Mouse (Mus musculus) forebrain, embryonic 16.5 days (tissue): ENCODE measurements at regions not wholly inside any gene's neighbourhood (a gene's known extent, or its start where the extent isn't known, plus 50 kb on each side); places are given as distances from the start of the nearest gene placed in this dataset.
"Not testable (repeated sequence)": the region's sequence is repeated elsewhere in the genome, so short reads cannot be mapped to it uniquely, and the experiment has no call there.

Source experiments
- ATAC-seq: fragments of 200-750 bp; cut with Nextera tagmentation; 2 replicates; pipeline ENCODE4 v1.8.0; 2017; ENCODE audit warnings: mild to moderate bottlenecking, moderate library complexity
- H3K27ac ChIP-seq: fragments of 300-500 bp; sonication (generic); 2 replicates; pipeline ENCODE4 v1.5.1; 2014; ENCODE audit warnings: low read length, control low read depth
- H3K27me3 ChIP-seq: fragments of 300-500 bp; sonication (generic); replicated peaks from 2 replicates; pipeline ENCODE4 v1.6.1; 2014; ENCODE audit warnings: low read length; ENCODE audit not compliant: control insufficient read depth, insufficient read depth
- H3K36me3 ChIP-seq: fragments of 300-500 bp; sonication (generic); 2 replicates; pipeline ENCODE4 v1.6.1; 2014; ENCODE audit not compliant: control insufficient read depth, insufficient read depth
- H3K4me1 ChIP-seq: fragments of 300-500 bp; sonication (generic); replicated peaks from 2 replicates; pipeline ENCODE4 v1.6.1; 2014; ENCODE audit warnings: low read length; ENCODE audit not compliant: control insufficient read depth, insufficient read depth
- H3K4me2 ChIP-seq: fragments of 300-500 bp; sonication (generic); 2 replicates; pipeline ENCODE4 v1.6.1; 2014; ENCODE audit warnings: mild to moderate bottlenecking, low read length, control low read depth
- H3K4me3 ChIP-seq: fragments of 300-500 bp; sonication (generic); replicated peaks from 2 replicates; pipeline ENCODE4 v1.5.1; 2014; ENCODE audit warnings: mild to moderate bottlenecking, low read length, control low read depth
- H3K9ac ChIP-seq: fragments of 300-500 bp; sonication (generic); replicated peaks from 2 replicates; pipeline ENCODE4 v1.6.1; 2014; ENCODE audit warnings: low read depth, low read length, control low read depth
- H3K9me3 ChIP-seq: fragments of 300-500 bp; sonication (generic); 2 replicates; pipeline ENCODE4 v1.6.1; 2016; ENCODE audit warnings: low read length; ENCODE audit not compliant: control insufficient read depth
- WGBS: fragments of 180-500 bp; shearing (Covaris S2); extraction: QIAGEN DNeasy Blood & Tissue Kit; methylation state at CpG from one replicate; pipeline ENCODE4 v1.1.7; 2014; 5-methylcytosine and 5-hydroxymethylcytosine counted together

GRCm38 (mm10) chr8:8970776-8971175, 280.5 kb upstream of the Arglu1 start:
- no peak for ATAC-seq
- Histone ChIP-seq H3K4me3 (no peak overlapping the region), H3K4me1 (peaks cover 4% of the 10 kb centered on the region; the same call in 1 of the 2 replicates), H3K27me3 (no peaks in the 10 kb centered on the region), H3K9ac (no peak overlapping the region), H3K36me3 (no peaks in the 10 kb centered on the region), H3K4me2 (no peak overlapping the region), H3K27ac (no peak overlapping the region), H3K9me3 (no peaks in the 10 kb centered on the region)
- 93% methylated on average over 5 of the region's 5 CpGs for WGBS

DNA sequence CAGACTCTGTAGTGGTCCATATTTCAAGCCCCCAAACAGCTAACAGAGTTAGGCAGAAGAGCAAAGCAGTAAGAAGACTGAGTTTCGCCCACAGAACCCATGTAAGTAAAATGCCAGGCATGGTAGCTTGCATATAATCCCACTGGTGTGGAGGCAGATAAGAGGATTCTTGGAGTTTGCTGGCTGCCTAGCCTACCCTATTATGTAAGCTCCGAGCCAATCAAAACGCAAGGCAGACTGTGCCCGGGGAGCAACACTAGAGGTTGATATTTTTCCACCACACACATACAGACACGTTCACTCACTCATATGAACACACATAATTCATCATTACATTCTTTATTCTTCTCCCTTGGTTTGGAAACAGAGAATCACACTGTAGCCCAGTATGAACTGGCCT, 280.0 kb upstream of the Arglu1 start:
- Histone ChIP-seq H3K4me1 (peaks cover 4% of the 10 kb centered on the region; the same call in 1 of the 2 replicates), H3K27ac (no peak overlapping the region), H3K4me3 (no peak overlapping the region), H3K9ac (no peak overlapping the region), H3K9me3 (no peaks in the 10 kb centered on the region), H3K27me3 (no peaks in the 10 kb centered on the region), H3K36me3 (no peaks in the 10 kb centered on the region), H3K4me2 (no peak overlapping the region)
- ATAC-seq = no peak
- WGBS = 83% methylated on average over 5 of the region's 5 CpGs

- peaks cover 4% of the 10 kb centered on the region; the same call in 1 of the 2 replicates for H3K4me1 ChIP-seq
- H3K27me3 ChIP-seq = no peaks in the 10 kb centered on the region
- 73% methylated on average over 21 of the region's 21 CpGs for WGBS
- H3K9ac ChIP-seq = no peak overlapping the region
- ATAC-seq = no peak
- H3K9me3 ChIP-seq = no peaks in the 10 kb centered on the region
- H3K36me3 ChIP-seq = no peaks in the 10 kb centered on the region
- no peak overlapping the region for H3K27ac ChIP-seq
- no peak overlapping the region for H3K4me3 ChIP-seq
- H3K4me2 ChIP-seq = no peak overlapping the region
Measured at GRCm38 (mm10) chr8:8969112-8969950, 279.0 kb upstream of the Arglu1 start.

DNA sequence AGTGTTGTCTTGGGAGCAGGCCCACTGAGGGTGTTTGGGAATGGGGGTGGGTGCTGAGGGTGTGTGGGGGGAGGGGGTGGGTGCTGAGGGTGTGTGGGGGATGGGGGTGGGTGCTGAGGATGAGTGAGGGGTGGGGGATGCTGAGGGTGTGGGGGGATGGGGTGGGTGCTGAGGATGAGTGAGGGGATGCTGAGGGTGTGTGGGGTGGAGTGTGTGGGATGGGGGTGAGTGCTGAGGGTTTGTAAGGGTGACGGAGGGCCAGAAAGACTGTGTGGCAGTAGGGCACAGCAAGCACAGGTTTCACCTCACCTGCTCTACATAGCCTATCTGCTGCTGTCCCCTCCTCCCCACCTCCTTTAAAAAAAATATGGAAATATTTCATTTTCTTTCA, 276.3 kb upstream of the Arglu1 start:
- 86% methylated on average over 1 of the region's 1 CpGs for WGBS
- ATAC-seq = no peak

GRCm38 (mm10) chr8:8965983-8966657, 275.8 kb upstream of the Arglu1 start:
- no peak overlapping the region for H3K9ac ChIP-seq
- H3K4me1 ChIP-seq = peaks cover 4% of the 10 kb centered on the region; the same call in 1 of the 2 replicates
- H3K36me3 ChIP-seq = no peaks in the 10 kb centered on the region
- 14% methylated on average over 9 of the region's 10 CpGs for WGBS
- no peak overlapping the region for H3K4me3 ChIP-seq
- no peak for ATAC-seq
- no peaks in the 10 kb centered on the region for H3K27me3 ChIP-seq
- H3K9me3 ChIP-seq = no peaks in the 10 kb centered on the region
- no peak overlapping the region for H3K4me2 ChIP-seq
- H3K27ac ChIP-seq = no peak overlapping the region

More for the DNA sequence above, 276.3 kb upstream of the Arglu1 start:
- H3K27me3 ChIP-seq = no peaks in the 10 kb centered on the region
- no peak overlapping the region for H3K27ac ChIP-seq
- H3K4me2 ChIP-seq = no peak overlapping the region
- H3K9me3 ChIP-seq = no peaks in the 10 kb centered on the region
- H3K9ac ChIP-seq = no peak overlapping the region
- H3K4me1 ChIP-seq = peaks cover 4% of the 10 kb centered on the region; the same call in 1 of the 2 replicates
- no peaks in the 10 kb centered on the region for H3K36me3 ChIP-seq
- no peak overlapping the region for H3K4me3 ChIP-seq

- no peak for ATAC-seq
- WGBS = 90% methylated on average over 3 of the region's 3 CpGs
- Histone ChIP-seq H3K9me3 (no peaks in the 10 kb centered on the region), H3K36me3 (no peaks in the 10 kb centered on the region), H3K4me2 (no peak overlapping the region), H3K4me3 (no peak overlapping the region), H3K4me1 (no peaks in the 10 kb centered on the region), H3K27me3 (no peaks in the 10 kb centered on the region), H3K9ac (no peak overlapping the region), H3K27ac (no peak overlapping the region)
Measured at GRCm38 (mm10) chr8:8960221-8960620, 269.9 kb upstream of the Arglu1 start.

- ATAC-seq = no peak
- no peaks in the 10 kb centered on the region for H3K9me3 ChIP-seq
- H3K4me3 ChIP-seq = no peak overlapping the region
- H3K4me2 ChIP-seq = no peak overlapping the region
- WGBS = 72% methylated on average over 1 of the region's 1 CpGs
- H3K27ac ChIP-seq = no peak overlapping the region
- H3K36me3 ChIP-seq = no peaks in the 10 kb centered on the region
- no peaks in the 10 kb centered on the region for H3K4me1 ChIP-seq
- no peak overlapping the region for H3K9ac ChIP-seq
- no peaks in the 10 kb centered on the region for H3K27me3 ChIP-seq
Measured at GRCm38 (mm10) chr8:8959787-8960093, 269.4 kb upstream of the Arglu1 start.

GRCm38 (mm10) chr8:8959021-8959786, 268.9 kb upstream of the Arglu1 start:
- H3K9me3 ChIP-seq = peaks cover 2% of the 10 kb centered on the region; the same call in 1 of the 2 replicates
- H3K4me1 ChIP-seq = no peaks in the 10 kb centered on the region
- 80% methylated on average over 8 of the region's 8 CpGs for WGBS
- H3K27me3 ChIP-seq = no peaks in the 10 kb centered on the region
- no peak overlapping the region for H3K9ac ChIP-seq
- no peak overlapping the region for H3K27ac ChIP-seq
- ATAC-seq = no peak
- no peaks in the 10 kb centered on the region for H3K36me3 ChIP-seq
- H3K4me2 ChIP-seq = no peak overlapping the region
- H3K4me3 ChIP-seq = no peak overlapping the region

- H3K27ac ChIP-seq, H3K4me3 ChIP-seq, H3K9me3 ChIP-seq, H3K27me3 ChIP-seq, H3K4me2 ChIP-seq, H3K36me3 ChIP-seq, H3K4me1 ChIP-seq, ATAC-seq, H3K9ac ChIP-seq: not testable (repeated sequence)
- WGBS = 80% methylated on average over 8 of the region's 8 CpGs
Measured at GRCm38 (mm10) chr8:8958140-8958539, 267.8 kb upstream of the Arglu1 start.
